Mouse (Mus musculus) embryonic facial prominence, embryonic 10.5 days (tissue): ENCODE results near the gene Herc1. TPM values are rescaled to one million over a fixed set of nuclear protein-coding genes. Genes with fewer than 3 reads are reported as not detected.

ENCODE experiments used
- DNase-seq: peaks from one replicate; pipeline ENCODE4 v3.0.0-alpha.2; 2017; ENCODE audit warnings: low spot score
- H3K27ac ChIP-seq: fragments of 300-500 bp; sonication (generic); replicated peaks from 2 replicates; pipeline ENCODE4 v1.5.1; 2016; ENCODE audit warnings: mild to moderate bottlenecking
- H3K27me3 ChIP-seq: fragments of 300-500 bp; sonication (generic); replicated peaks from 2 replicates; pipeline ENCODE4 v1.6.1; 2016; ENCODE audit warnings: low read depth, mild to moderate bottlenecking; ENCODE audit not compliant: poor library complexity, severe bottlenecking
- H3K36me3 ChIP-seq: fragments of 300-500 bp; sonication (generic); replicated peaks from 2 replicates; pipeline ENCODE4 v1.6.1; 2016; ENCODE audit warnings: mild to moderate bottlenecking, moderate library complexity
- H3K4me1 ChIP-seq: fragments of 300-500 bp; sonication (generic); 2 replicates; pipeline ENCODE4 v1.6.1; 2016
- H3K4me3 ChIP-seq: fragments of 300-500 bp; sonication (generic); 2 replicates; pipeline ENCODE4 v1.5.1; 2016; ENCODE audit warnings: mild to moderate bottlenecking, moderate library complexity
- H3K9me3 ChIP-seq: fragments of 300-500 bp; sonication (generic); 2 replicates; pipeline ENCODE4 v1.6.1; 2016; ENCODE audit warnings: mild to moderate bottlenecking
- WGBS: fragments of 180-500 bp; shearing (Covaris S2); methylation state at CpG from one replicate; pipeline ENCODE4 v1.1.7; 2016; 5-methylcytosine and 5-hydroxymethylcytosine counted together
- polyA plus RNA-seq: library from polyadenylated mRNA; unstranded; fragments of >200 nt; fragmentation: Nextera tagmentation; extraction: Ambion mirVana; gene quantifications from 2 replicates; pipeline ENCODE4 v1.2.1, GENCODE M21; 2016

Herc1 gene
- polyA plus RNA-seq, 1 experiment from 2014 or later, result 25.7 TPM

DNA sequence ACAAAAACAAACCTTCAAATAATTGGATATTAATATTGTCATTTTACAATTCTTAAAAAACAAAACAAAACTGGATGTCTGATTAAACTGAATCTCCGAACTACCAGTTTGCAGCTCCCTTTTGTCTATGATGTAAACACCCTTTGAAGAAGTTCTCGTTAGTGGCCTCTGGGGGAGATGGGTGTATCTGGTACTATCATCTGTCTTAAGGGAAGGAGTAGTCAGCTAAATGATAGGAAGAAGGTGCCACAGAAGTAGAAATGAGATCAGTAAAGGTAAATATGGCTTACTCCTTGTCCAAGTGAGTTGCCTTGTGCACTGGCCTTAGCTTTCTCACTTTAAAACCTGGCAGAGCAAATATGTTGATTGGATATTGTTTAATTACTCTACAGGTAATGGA, 127.5 kb downstream of the Herc1 start:
- Histone ChIP-seq H3K4me3 (no peak overlapping the region), H3K27ac (no peak overlapping the region), H3K4me1 (no peaks in the 10 kb centered on the region), H3K27me3 (no peaks in the 10 kb centered on the region), H3K9me3 (no peaks in the 10 kb centered on the region), H3K36me3 (peaks cover 78% of the 10 kb centered on the region)
- WGBS, result 85% methylated on average over 2 of the region's 2 CpGs
- no peak for DNase-seq

DNA sequence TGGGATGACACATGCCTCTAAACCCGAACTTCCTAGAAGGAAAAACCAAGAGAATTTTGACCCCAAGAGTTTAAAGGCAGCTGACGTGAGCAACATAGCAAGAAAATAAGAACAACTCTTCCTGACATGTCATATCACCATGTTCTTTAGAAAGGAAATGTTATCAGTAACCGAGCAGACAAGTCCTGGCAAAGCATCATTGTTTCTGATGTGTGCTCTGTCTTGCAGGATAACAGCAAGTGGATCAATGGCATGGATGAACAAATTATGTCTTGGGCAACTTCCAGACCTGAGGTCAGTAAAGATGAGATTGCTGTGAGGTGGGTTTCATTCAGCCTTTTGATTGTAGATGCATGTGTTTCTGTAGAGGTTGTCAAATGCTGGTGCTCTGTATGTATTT, 133.2 kb downstream of the Herc1 start:
- H3K27me3 ChIP-seq, result no peaks in the 10 kb centered on the region
- no peaks in the 10 kb centered on the region for H3K4me1 ChIP-seq
- H3K4me3 ChIP-seq, result no peak overlapping the region
- no peak for DNase-seq
- 91% methylated on average over 3 of the region's 3 CpGs for WGBS
- peaks cover 91% of the 10 kb centered on the region for H3K36me3 ChIP-seq
- no peaks in the 10 kb centered on the region for H3K9me3 ChIP-seq
- H3K27ac ChIP-seq, result no peak overlapping the region

DNA sequence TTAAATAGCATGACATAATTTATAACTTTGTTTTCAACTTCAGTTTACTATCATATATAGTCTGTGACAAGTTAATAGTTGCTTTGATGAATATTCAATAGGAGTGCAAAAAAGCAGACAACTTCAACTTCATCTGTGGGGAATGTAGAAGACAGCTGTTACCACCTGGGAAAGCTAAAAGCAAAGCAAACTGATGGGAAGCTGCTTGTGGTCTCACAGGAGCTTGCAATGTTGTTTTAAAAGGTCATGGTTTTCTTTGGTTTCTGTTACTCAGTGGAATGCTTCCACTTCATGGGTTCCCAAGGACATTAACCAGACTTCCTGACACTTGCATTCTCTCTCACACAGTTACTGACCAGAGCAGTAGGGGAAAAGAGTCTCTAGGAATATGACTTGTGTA, 138.5 kb downstream of the Herc1 start:
- DNase-seq, result no peak
- Histone ChIP-seq H3K27ac (no peak overlapping the region), H3K9me3 (no peaks in the 10 kb centered on the region), H3K36me3 (peaks cover 98% of the 10 kb centered on the region), H3K27me3 (no peaks in the 10 kb centered on the region), H3K4me1 (no peaks in the 10 kb centered on the region), H3K4me3 (no peak overlapping the region)

DNA sequence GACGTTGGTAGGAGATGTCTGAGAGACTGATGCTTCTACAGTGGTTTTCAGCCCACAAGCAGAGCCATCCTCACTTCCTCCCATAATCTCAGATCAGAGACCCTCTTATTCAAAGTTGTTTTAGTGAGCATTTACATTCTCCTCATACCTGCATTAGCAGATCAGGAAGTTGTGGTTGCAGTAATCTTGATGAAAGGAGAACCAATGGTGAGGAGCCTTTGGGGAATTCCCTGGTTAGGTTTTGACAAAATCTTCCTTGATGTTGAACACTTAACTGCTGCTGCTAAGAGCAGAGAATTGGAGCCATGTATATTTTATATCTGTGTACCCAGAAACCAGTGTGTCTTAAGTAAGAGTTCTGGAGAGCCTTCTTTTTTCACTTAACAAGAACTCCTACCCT, 142.1 kb downstream of the Herc1 start:
- H3K36me3 ChIP-seq, result peaks cover 96% of the 10 kb centered on the region
- 93% methylated on average over 1 of the region's 1 CpGs for WGBS

DNA sequence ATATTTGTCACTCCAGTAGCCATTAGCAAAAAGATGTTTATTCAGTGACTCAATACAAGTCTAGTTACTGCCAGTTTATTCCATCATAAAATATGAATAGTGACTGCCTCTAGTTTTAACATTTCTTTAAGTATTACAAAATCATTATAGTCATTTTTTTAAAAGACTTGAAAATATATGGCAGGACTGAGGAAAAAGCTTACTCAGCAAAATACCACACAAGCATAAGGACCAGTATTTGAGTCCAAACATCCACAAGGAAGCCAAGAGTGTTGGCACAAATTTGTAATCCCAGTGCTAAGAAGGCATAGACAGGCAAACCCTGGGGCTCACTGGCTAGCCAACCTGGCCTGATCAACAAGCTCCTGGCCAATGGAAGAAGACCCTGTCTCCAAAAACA, 143.7 kb downstream of the Herc1 start:
- no peak overlapping the region for H3K4me3 ChIP-seq
- H3K4me1 ChIP-seq, result no peaks in the 10 kb centered on the region
- no peaks in the 10 kb centered on the region for H3K27me3 ChIP-seq
- no peak for DNase-seq
- peaks cover 96% of the 10 kb centered on the region for H3K36me3 ChIP-seq
- H3K9me3 ChIP-seq, result no peaks in the 10 kb centered on the region
- H3K27ac ChIP-seq, result no peak overlapping the region

More for the DNA sequence above, 142.1 kb downstream of the Herc1 start:
- no peak for DNase-seq
- H3K4me1 ChIP-seq, result no peaks in the 10 kb centered on the region
- H3K4me3 ChIP-seq, result no peak overlapping the region
- H3K27me3 ChIP-seq, result no peaks in the 10 kb centered on the region
- no peaks in the 10 kb centered on the region for H3K9me3 ChIP-seq
- H3K27ac ChIP-seq, result no peak overlapping the region

DNA sequence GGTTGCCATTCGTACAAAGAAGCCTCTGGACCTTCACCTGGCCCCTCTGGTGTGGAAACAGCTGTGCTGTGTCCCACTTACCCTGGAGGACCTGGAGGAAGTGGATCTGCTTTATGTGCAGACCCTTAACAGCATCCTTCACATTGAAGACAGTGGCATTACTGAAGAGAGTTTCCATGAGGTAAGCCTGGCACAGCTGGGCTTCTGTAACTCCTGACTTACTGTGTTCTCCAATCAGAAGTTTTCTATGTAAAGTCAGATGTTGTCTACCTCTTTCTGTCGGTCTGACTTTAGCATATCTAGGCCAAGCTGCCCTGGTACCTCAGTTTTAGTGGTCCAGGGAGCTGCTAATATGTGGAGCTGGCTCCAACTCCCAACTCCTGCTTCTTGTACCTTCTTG, 151.0 kb downstream of the Herc1 start:
- Histone ChIP-seq H3K36me3 (peaks cover 89% of the 10 kb centered on the region), H3K27me3 (no peaks in the 10 kb centered on the region)
- no peak for DNase-seq

DNA sequence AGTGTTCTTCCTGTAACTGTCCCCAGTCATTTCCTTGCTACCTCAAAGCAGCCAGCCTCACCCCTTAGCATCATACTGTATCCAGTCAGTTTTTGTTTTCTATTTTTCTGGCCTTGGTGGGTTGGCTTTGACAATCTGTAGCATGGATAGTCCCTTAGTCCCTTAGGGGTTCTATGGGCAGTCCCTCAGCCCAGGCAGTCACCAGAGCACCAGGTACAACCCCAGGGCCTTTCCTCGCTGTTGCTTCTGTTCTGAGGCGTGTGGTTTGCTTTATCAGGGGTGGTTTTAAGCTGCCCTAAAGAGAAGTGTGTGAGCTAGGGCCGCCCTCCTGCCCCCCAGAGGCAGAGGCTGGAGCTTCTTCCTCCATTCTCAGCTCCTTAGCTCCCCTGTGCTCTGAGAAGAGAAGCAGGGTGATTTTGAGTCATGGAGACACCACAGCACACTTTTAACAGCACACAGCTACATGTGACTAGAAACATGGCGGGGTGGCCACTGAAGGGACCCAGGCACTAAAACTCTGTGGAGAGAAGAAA, 153.7 kb downstream of the Herc1 start:
- Histone ChIP-seq H3K27ac (peak overlapping the region; percentile 40; the same call in 1 of the 2 replicates), H3K27me3 (no peaks in the 10 kb centered on the region), H3K4me1 (peaks cover 14% of the 10 kb centered on the region), H3K36me3 (peaks cover 92% of the 10 kb centered on the region), H3K9me3 (no peaks in the 10 kb centered on the region), H3K4me3 (no peak overlapping the region)
- no peak for DNase-seq
- WGBS, result 72% methylated on average over 4 of the region's 4 CpGs

More for the DNA sequence above, 151.0 kb downstream of the Herc1 start:
- Histone ChIP-seq H3K4me3 (no peak overlapping the region), H3K9me3 (no peaks in the 10 kb centered on the region), H3K27ac (no peak overlapping the region), H3K4me1 (peaks cover 12% of the 10 kb centered on the region)
- WGBS, result 83% methylated on average over 2 of the region's 2 CpGs

DNA sequence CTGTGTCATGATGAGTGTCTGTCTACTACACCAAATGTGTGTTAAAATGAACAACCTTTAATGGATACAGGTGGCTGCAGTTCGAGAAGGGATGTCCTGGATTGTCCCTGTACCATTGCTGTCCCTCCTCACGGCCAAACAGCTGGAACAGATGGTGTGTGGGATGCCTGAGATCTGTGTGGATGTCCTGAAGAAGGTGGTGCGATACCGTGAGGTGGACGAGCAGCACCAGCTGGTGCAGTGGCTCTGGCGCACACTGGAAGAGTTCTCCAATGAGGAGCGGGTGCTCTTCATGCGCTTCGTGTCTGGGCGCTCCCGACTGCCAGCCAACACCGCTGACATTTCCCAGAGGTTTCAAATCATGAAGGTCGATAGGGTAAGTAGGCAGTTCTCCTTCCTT, 154.3 kb downstream of the Herc1 start:
- no peaks in the 10 kb centered on the region for H3K27me3 ChIP-seq
- H3K4me1 ChIP-seq, result peaks cover 14% of the 10 kb centered on the region
- peaks cover 95% of the 10 kb centered on the region for H3K36me3 ChIP-seq
- H3K9me3 ChIP-seq, result no peaks in the 10 kb centered on the region
- H3K4me3 ChIP-seq, result no peak overlapping the region
- no peak for DNase-seq
- WGBS, result 92% methylated on average over 13 of the region's 13 CpGs
- no peak overlapping the region for H3K27ac ChIP-seq

DNA sequence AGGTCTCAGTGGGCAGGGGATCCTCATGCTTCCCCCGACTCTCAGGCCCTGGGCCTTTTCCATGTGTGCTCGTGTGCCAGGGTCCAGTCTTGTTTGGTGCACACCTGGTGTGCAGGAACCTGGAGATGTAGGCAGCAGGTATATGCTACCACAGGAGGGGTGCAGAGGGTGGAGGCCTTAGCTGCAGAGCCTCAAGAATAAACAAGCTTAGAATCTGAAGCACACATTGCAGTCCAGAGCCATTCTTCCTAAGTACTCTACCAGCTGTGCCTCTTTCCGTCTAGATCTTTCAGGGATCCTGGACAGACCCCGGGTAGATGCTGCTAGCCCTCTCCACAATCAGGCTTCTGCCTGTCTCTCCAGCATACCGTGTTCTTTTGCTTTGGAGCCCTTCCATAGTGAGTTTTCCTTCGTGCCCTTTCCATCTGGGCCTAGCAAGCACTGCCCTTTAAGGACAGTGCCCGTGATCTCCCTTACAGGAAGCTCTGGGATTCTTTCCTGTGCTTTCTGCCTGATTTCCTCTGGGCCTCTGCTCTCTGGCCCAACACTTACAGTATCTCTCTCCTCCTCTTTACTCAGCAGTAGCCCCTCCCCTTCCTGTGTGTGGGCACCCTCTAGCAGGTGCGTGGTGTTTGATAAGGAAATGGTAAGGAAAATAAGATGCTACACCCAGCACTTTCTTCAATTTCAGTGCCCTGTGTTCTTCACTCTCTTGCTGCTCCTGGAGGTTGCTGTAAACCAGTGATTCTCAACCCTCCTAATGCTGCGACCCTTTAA, 155.1 kb downstream of the Herc1 start:
- no peak for DNase-seq
- Histone ChIP-seq H3K36me3 (peaks cover 96% of the 10 kb centered on the region), H3K27me3 (no peaks in the 10 kb centered on the region), H3K4me1 (peaks cover 20% of the 10 kb centered on the region), H3K27ac (0 out of 2 replicates have a peak overlapping the region, but pooled peaks have one; percentile 0), H3K4me3 (no peak overlapping the region), H3K9me3 (no peaks in the 10 kb centered on the region)
- WGBS, result 77% methylated on average over 9 of the region's 9 CpGs

DNA sequence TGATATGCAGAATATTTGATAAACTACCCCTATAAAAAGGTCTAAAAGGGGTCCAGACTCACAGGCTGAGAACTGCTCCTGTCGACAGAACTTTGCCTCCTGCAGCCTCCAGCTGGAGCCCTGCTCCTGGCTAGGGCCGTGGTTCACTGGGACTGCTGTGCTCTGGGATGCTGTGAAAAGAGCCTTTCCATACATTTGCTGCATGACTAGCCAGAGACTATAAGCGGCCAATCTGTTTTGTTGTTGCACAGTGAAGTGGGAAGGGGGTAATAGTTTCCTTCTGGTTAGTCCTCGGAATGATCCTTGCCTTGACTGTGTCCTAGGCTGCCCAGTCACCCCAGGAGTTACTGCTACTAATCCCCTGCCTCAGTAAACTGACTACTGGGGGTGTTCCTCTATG, 155.8 kb downstream of the Herc1 start:
- Histone ChIP-seq H3K36me3 (peaks cover 91% of the 10 kb centered on the region), H3K4me3 (no peak overlapping the region), H3K27me3 (no peaks in the 10 kb centered on the region), H3K27ac (no peak overlapping the region), H3K9me3 (no peaks in the 10 kb centered on the region), H3K4me1 (peaks cover 27% of the 10 kb centered on the region)
- WGBS, result 59% methylated on average over 4 of the region's 4 CpGs
- no peak for DNase-seq

DNA sequence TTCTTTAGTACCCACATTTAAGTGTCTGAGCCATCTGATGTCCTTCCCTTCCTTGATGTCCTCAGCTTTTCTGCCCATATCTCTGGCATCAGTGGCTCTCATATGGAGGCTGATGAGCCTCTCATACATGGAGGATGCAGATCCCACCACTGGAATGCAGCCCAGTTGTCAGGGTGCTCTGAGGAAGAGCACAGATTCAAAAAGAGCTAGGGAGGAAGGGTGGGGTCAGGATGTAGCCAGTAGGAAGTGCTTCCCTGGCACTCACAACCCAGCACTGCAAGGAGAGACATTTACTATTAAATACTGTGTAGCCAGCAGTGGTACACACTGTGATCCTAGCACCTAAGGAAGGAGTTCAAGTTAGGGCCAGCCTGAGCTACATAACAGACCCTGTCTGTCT, 156.2 kb downstream of the Herc1 start:
- peaks cover 30% of the 10 kb centered on the region for H3K4me1 ChIP-seq

DNA sequence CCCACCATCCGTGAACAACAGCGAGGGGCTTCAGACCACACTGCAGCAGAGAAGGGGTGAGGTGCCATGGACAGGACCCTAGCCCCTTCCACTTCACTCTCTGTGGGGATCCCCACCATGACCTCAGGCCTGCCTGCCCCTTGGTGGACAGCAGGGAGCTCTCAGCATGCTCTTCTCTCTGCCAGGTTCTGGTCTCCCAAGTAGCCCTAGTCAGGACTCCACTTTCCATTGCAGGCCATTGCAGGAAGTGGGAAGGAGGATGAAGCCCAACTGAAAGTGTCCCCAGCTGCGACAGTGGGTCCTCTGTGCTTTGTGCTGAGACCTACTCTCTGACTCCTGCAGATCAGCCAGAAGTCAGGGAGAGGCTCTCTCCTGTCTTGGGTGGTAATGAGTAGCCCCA, 157.4 kb downstream of the Herc1 start:
- H3K27me3 ChIP-seq, result no peaks in the 10 kb centered on the region
- no peaks in the 10 kb centered on the region for H3K9me3 ChIP-seq
- 73% methylated on average over 3 of the region's 3 CpGs for WGBS
- no peak overlapping the region for H3K27ac ChIP-seq
- DNase-seq, result no peak
- H3K36me3 ChIP-seq, result peaks cover 74% of the 10 kb centered on the region
- H3K4me1 ChIP-seq, result peaks cover 42% of the 10 kb centered on the region
- H3K4me3 ChIP-seq, result no peak overlapping the region

More for the DNA sequence above, 156.2 kb downstream of the Herc1 start:
- no peak for DNase-seq
- peak overlapping the region; percentile 48 for H3K27ac ChIP-seq
- H3K4me3 ChIP-seq, result no peak overlapping the region
- H3K9me3 ChIP-seq, result no peaks in the 10 kb centered on the region
- H3K36me3 ChIP-seq, result peaks cover 86% of the 10 kb centered on the region
- H3K27me3 ChIP-seq, result no peaks in the 10 kb centered on the region

DNA sequence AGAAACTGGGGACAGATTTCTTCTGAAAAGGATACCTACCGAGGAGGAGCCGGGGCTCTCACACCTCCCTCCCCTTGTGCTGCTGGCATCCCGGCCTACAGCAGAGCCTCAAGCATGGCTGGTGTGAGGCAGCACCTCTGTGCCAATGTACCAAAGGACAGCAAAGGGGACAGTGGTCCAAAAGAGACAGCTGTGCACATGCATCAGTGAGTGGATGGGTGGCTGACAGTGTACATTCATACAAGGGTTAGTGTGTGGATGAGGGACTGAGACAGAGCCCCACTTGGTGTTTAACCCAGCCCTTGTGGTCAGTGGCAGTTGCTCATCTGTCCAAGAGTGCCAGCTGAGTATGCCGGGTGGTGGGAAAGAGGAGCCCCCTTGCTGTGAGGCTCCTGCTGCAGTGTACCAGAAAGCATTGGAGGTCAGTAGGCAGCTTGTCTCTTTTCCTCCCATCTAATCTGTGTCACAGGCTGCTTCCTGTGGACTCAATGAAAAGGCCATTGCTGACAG, 158.7 kb downstream of the Herc1 start:
- Histone ChIP-seq H3K27ac (no peak overlapping the region), H3K9me3 (no peaks in the 10 kb centered on the region), H3K4me3 (no peak overlapping the region), H3K36me3 (peaks cover 72% of the 10 kb centered on the region), H3K4me1 (peaks cover 55% of the 10 kb centered on the region), H3K27me3 (no peaks in the 10 kb centered on the region)
- 86% methylated on average over 4 of the region's 4 CpGs for WGBS
- DNase-seq, result no peak
